Mouse (Mus musculus): ENCODE data around the gene Rabgap1l. TPM values are rescaled to one million over a fixed set of nuclear protein-coding genes. Genes with fewer than 3 reads are reported as not detected.

Rabgap1l gene
- polyA plus RNA-seq, 1 experiment from 2014 or later = 69.3 TPM

GRCm38 (mm10) chr1:160210566-160210965 is 582.4 kb downstream of the Rabgap1l start:
- Histone ChIP-seq H3K9ac (ENCODE audit: low read depth, low read length) (peak overlapping the region; percentile 92), H3K27me3 (replicated peaks; ENCODE audit: control insufficient read depth, insufficient read depth, low read length) (no peaks in the 10 kb centered on the region), H3K27ac (ENCODE audit: low read depth, low read length) (no peak overlapping the region), H3K4me3 (ENCODE audit: low read depth, low read length) (peak overlapping the region; percentile 88), H3K4me1 (replicated peaks; ENCODE audit: control insufficient read depth, insufficient read depth, low read length) (peaks cover 5% of the 10 kb centered on the region; the same call in 1 of the 2 replicates), H3K36me3 (ENCODE audit: control insufficient read depth, insufficient read depth, low read length) (peaks cover 22% of the 10 kb centered on the region), H3K4me2 (peak overlapping the region; percentile 70), H3K9me3 (ENCODE audit: control insufficient read depth, low read length) (no peaks in the 10 kb centered on the region)
- no peak for DNase-seq (ENCODE audit: low spot score)
- 50% methylated on average over 3 of the region's 3 CpGs for WGBS
- no peak for ATAC-seq (replicated peaks; ENCODE audit: low FRiP score)

- WGBS = 55% methylated on average over 2 of the region's 2 CpGs
- H3K9ac ChIP-seq (ENCODE audit: low read depth, low read length) = no peak overlapping the region
- H3K4me3 ChIP-seq (ENCODE audit: low read depth, low read length) = no peak overlapping the region
- DNase-seq (ENCODE audit: low spot score) = no peak
- no peaks in the 10 kb centered on the region for H3K27me3 ChIP-seq (replicated peaks; ENCODE audit: control insufficient read depth, insufficient read depth, low read length)
- H3K4me2 ChIP-seq = peak overlapping the region; percentile 39
- no peak for ATAC-seq (replicated peaks; ENCODE audit: low FRiP score)
- no peaks in the 10 kb centered on the region for H3K9me3 ChIP-seq (ENCODE audit: control insufficient read depth, low read length)
- peaks cover 5% of the 10 kb centered on the region; the same call in 1 of the 2 replicates for H3K4me1 ChIP-seq (replicated peaks; ENCODE audit: control insufficient read depth, insufficient read depth, low read length)
- H3K27ac ChIP-seq (ENCODE audit: low read depth, low read length) = no peak overlapping the region
- H3K36me3 ChIP-seq (ENCODE audit: control insufficient read depth, insufficient read depth, low read length) = peaks cover 28% of the 10 kb centered on the region
Observed at GRCm38 (mm10) chr1:160209844-160210243, 583.2 kb downstream of the Rabgap1l start.

GRCm38 (mm10) chr1:160205486-160205885 is 587.5 kb downstream of the Rabgap1l start:
- DNase-seq (ENCODE audit: low spot score) (no peak), ATAC-seq (replicated peaks; ENCODE audit: low FRiP score) (no peak)
- Histone ChIP-seq H3K36me3 (ENCODE audit: control insufficient read depth, insufficient read depth, low read length) (peaks cover 36% of the 10 kb centered on the region), H3K9me3 (ENCODE audit: control insufficient read depth, low read length) (no peaks in the 10 kb centered on the region), H3K4me3 (ENCODE audit: low read depth, low read length) (no peak overlapping the region), H3K27me3 (replicated peaks; ENCODE audit: control insufficient read depth, insufficient read depth, low read length) (no peaks in the 10 kb centered on the region), H3K4me1 (replicated peaks; ENCODE audit: control insufficient read depth, insufficient read depth, low read length) (peaks cover 3% of the 10 kb centered on the region; the same call in 1 of the 2 replicates), H3K4me2 (no peak overlapping the region), H3K27ac (ENCODE audit: low read depth, low read length) (no peak overlapping the region), H3K9ac (ENCODE audit: low read depth, low read length) (no peak overlapping the region)

GRCm38 (mm10) chr1:160195337-160195663 is 597.7 kb downstream of the Rabgap1l start:
- DNase-seq (ENCODE audit: low spot score) (no peak), ATAC-seq (replicated peaks; ENCODE audit: low FRiP score) (peak; percentile 51; the same call in 1 of the 2 replicates)
- H3K27me3 ChIP-seq (replicated peaks; ENCODE audit: control insufficient read depth, insufficient read depth, low read length) = no peaks in the 10 kb centered on the region
- H3K4me3 ChIP-seq (ENCODE audit: low read depth, low read length) = peak overlapping the region; percentile 94
- no peaks in the 10 kb centered on the region for H3K9me3 ChIP-seq (ENCODE audit: control insufficient read depth, low read length)
- H3K9ac ChIP-seq (ENCODE audit: low read depth, low read length) = peak overlapping the region; percentile 91
- H3K27ac ChIP-seq (ENCODE audit: low read depth, low read length) = peak overlapping the region; percentile 61
- peak overlapping the region; percentile 87 for H3K4me2 ChIP-seq
- peaks cover 6% of the 10 kb centered on the region for H3K4me1 ChIP-seq (replicated peaks; ENCODE audit: control insufficient read depth, insufficient read depth, low read length)
- WGBS = 0% methylated on average over 13 of the region's 13 CpGs
- peaks cover 8% of the 10 kb centered on the region; the same call in 1 of the 2 replicates for H3K36me3 ChIP-seq (ENCODE audit: control insufficient read depth, insufficient read depth, low read length)

- 7% methylated on average over 31 of the region's 31 CpGs for WGBS
- no peaks in the 10 kb centered on the region for H3K9me3 ChIP-seq (ENCODE audit: control insufficient read depth, low read length)
- H3K4me1 ChIP-seq (replicated peaks; ENCODE audit: control insufficient read depth, insufficient read depth, low read length) = peaks cover 6% of the 10 kb centered on the region
- peak within 1 kb of the TSS; percentile 87 for H3K4me2 ChIP-seq
- H3K27me3 ChIP-seq (replicated peaks; ENCODE audit: control insufficient read depth, insufficient read depth, low read length) = no peaks in the 10 kb centered on the region
- peak within 1 kb of the TSS; percentile 91 for H3K9ac ChIP-seq (ENCODE audit: low read depth, low read length)
- ATAC-seq (replicated peaks; ENCODE audit: low FRiP score) = peak; percentile 98
- DNase-seq (ENCODE audit: low spot score) = peak; percentile 95
- peak within 1 kb of the TSS; percentile 94 for H3K4me3 ChIP-seq (ENCODE audit: low read depth, low read length)
- H3K27ac ChIP-seq (ENCODE audit: low read depth, low read length) = peak within 1 kb of the TSS; percentile 61
- peaks cover 8% of the 10 kb centered on the region; the same call in 1 of the 2 replicates for H3K36me3 ChIP-seq (ENCODE audit: control insufficient read depth, insufficient read depth, low read length)
Observed at GRCm38 (mm10) chr1:160194529-160195336, 598.3 kb downstream of the Rabgap1l start, which contains the start of gene Mrps14. TSS of gene Mrps14 (plus strand) at chr1:160195215.

- no peaks in the 10 kb centered on the region for H3K36me3 ChIP-seq (ENCODE audit: control insufficient read depth, insufficient read depth, low read length)
- 28% methylated on average over 5 of the region's 5 CpGs for WGBS
- no peaks in the 10 kb centered on the region for H3K4me1 ChIP-seq (replicated peaks; ENCODE audit: control insufficient read depth, insufficient read depth, low read length)
- no peak overlapping the region for H3K4me3 ChIP-seq (ENCODE audit: low read depth, low read length)
- peak; percentile 41 for DNase-seq (ENCODE audit: low spot score)
- no peaks in the 10 kb centered on the region for H3K27me3 ChIP-seq (replicated peaks; ENCODE audit: control insufficient read depth, insufficient read depth, low read length)
- H3K9me3 ChIP-seq (ENCODE audit: control insufficient read depth, low read length) = no peaks in the 10 kb centered on the region
- H3K9ac ChIP-seq (ENCODE audit: low read depth, low read length) = no peak overlapping the region
- no peak for ATAC-seq (replicated peaks; ENCODE audit: low FRiP score)
- no peak overlapping the region for H3K4me2 ChIP-seq
- no peak overlapping the region for H3K27ac ChIP-seq (ENCODE audit: low read depth, low read length)
Observed at GRCm38 (mm10) chr1:160184506-160184905, 608.5 kb downstream of the Rabgap1l start.

- Histone ChIP-seq H3K4me1 (replicated peaks; ENCODE audit: control insufficient read depth, insufficient read depth, low read length) (no peaks in the 10 kb centered on the region), H3K9me3 (ENCODE audit: control insufficient read depth, low read length) (no peaks in the 10 kb centered on the region), H3K27ac (ENCODE audit: low read depth, low read length) (no peak overlapping the region), H3K4me3 (ENCODE audit: low read depth, low read length) (no peak overlapping the region), H3K9ac (ENCODE audit: low read depth, low read length) (no peak overlapping the region), H3K4me2 (no peak overlapping the region), H3K36me3 (ENCODE audit: control insufficient read depth, insufficient read depth, low read length) (no peaks in the 10 kb centered on the region), H3K27me3 (replicated peaks; ENCODE audit: control insufficient read depth, insufficient read depth, low read length) (no peaks in the 10 kb centered on the region)
- DNase-seq (ENCODE audit: low spot score) (no peak), ATAC-seq (replicated peaks; ENCODE audit: low FRiP score) (no peak)
- WGBS = 48% methylated on average over 4 of the region's 4 CpGs
Observed at GRCm38 (mm10) chr1:160181216-160181615, 611.8 kb downstream of the Rabgap1l start.

- Histone ChIP-seq H3K27me3 (replicated peaks; ENCODE audit: control insufficient read depth, insufficient read depth, low read length) (no peaks in the 10 kb centered on the region), H3K4me3 (ENCODE audit: low read depth, low read length) (no peak overlapping the region), H3K4me1 (replicated peaks; ENCODE audit: control insufficient read depth, insufficient read depth, low read length) (no peaks in the 10 kb centered on the region), H3K9ac (ENCODE audit: low read depth, low read length) (no peak overlapping the region), H3K4me2 (no peak overlapping the region), H3K36me3 (ENCODE audit: control insufficient read depth, insufficient read depth, low read length) (no peaks in the 10 kb centered on the region), H3K27ac (ENCODE audit: low read depth, low read length) (no peak overlapping the region), H3K9me3 (ENCODE audit: control insufficient read depth, low read length) (no peaks in the 10 kb centered on the region)
- ATAC-seq (replicated peaks; ENCODE audit: low FRiP score) (no peak), DNase-seq (ENCODE audit: low spot score) (no peak)
- WGBS = 78% methylated on average over 8 of the region's 8 CpGs
Observed at GRCm38 (mm10) chr1:160176903-160177302, 616.1 kb downstream of the Rabgap1l start.

All from liver, embryonic 11.5 days (tissue).